Comparison of ENCODE assay signal across 21 mouse cellular contexts in the genomic region with DNA sequence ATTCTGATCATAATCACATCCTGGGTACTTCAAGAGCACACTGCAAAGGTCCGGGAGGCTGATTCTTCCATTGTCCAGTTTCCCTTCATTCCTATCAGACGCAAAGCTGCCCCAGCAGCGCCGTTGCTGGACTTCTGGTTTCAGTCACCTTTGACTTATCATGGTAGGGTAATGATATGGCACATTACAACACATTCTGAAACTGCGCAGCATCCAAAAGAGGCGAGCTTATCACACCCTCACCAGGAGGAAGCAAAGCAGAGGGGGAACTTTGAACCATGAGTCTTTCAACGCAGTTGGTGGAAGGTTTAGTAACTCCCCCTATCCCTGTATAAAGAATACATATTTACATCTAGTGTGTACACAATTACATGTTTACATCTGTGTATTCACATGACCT.
DNase-seq lines count a peak whose midpoint lies in the region; ATAC-seq and TF ChIP-seq lines count a peak whose summit lies in the region.
"Had no signal": no experiment of that assay in that cellular context is flagged by ENCODE, and none has a peak within 500 bp of the region (broad histone marks: within the 10 kb centered on the region; RNA-seq: fewer than 3 reads in every experiment).

No protein-coding gene starts in this region.

- H3K9ac ChIP-seq in heart, embryonic 11.5 days (ENCODE audit: low read depth, low read length) = no peak overlapping the region
- no peak overlapping the region for H3K9ac ChIP-seq in MEL (ENCODE audit: control insufficient read depth, low read depth, low read length, poor library complexity, severe bottlenecking)
- no peak overlapping the region for H3K9ac ChIP-seq in liver, embryonic 11.5 days (ENCODE audit: low read depth, low read length)
- H3K9ac ChIP-seq: forebrain, postnatal 0 days; midbrain, embryonic 15.5 days had no signal

- H3K79me2 ChIP-seq in MEL (ENCODE audit: control insufficient read depth, insufficient read depth, low read length, poor library complexity) (no peaks in the 10 kb centered on the region), myocyte (ENCODE audit: control insufficient read depth, insufficient read depth) (peaks cover 43% of the 10 kb centered on the region)

- H3K4me1 ChIP-seq in heart, embryonic 11.5 days (ENCODE audit: control insufficient read depth, insufficient read depth, low read length) = peaks cover 29% of the 10 kb centered on the region
- peaks cover 0 to 7% of the 10 kb centered on the region in 2 experiments; a peak in 3 of 4 replicates for H3K4me1 ChIP-seq in MEL (ENCODE audit: control insufficient read depth in 1 of 2, insufficient read depth in 2 of 2, low read length in 2 of 2)
- 0 out of 2 replicates have a peak, but pooled peaks cover 2% of the 10 kb centered on the region for H3K4me1 ChIP-seq in liver, embryonic 11.5 days (replicated peaks; ENCODE audit: control insufficient read depth, insufficient read depth, low read length)
- H3K4me1 ChIP-seq: midbrain, embryonic 15.5 days had no signal

- no peak overlapping the region for H3ac ChIP-seq in myocyte (ENCODE audit: control insufficient read depth, insufficient read length)

- no peak overlapping the region for H3K4me3 ChIP-seq in heart, embryonic 11.5 days (ENCODE audit: low read depth, low read length)
- H3K4me3 ChIP-seq in MEL (ENCODE audit: control insufficient read depth in 1 of 2, insufficient read depth in 1 of 2, low read depth in 2 of 2, low read length in 2 of 2) = no peak overlapping the region
- no peak overlapping the region for H3K4me3 ChIP-seq in liver, embryonic 11.5 days (ENCODE audit: low read depth, low read length)
- H3K4me3 ChIP-seq in myocyte = no peak overlapping the region
- H3K4me3 ChIP-seq: hindbrain, embryonic 10.5 days; midbrain, embryonic 15.5 days had no signal

- TF ChIP-seq EP300 in MEL (IDR thresholded peaks at IDR 0.05; ENCODE audit: low read depth in 1 of 2, low read length in 2 of 2) = no peak; a peak in 1 of 4 replicates

- WGBS in heart, embryonic 11.5 days (ENCODE audit: insufficient replicate concordance) = 15% methylated on average over 7 of the region's 7 CpGs
- 37% methylated on average over 7 of the region's 7 CpGs for WGBS in liver, embryonic 11.5 days

- no peak for TF ChIP-seq CTCF in MEL (IDR thresholded peaks at IDR 0.05 in 2 of 3, conservative IDR thresholded peaks at IDR 0.05 in 1 of 3; ENCODE audit: control insufficient read depth in 1 of 3, insufficient read depth in 1 of 3, low read depth in 2 of 3, low read length in 3 of 3, poor library complexity in 1 of 3, severe bottlenecking in 1 of 3)

- H3K27ac ChIP-seq in heart, embryonic 11.5 days (ENCODE audit: low read depth, low read length) = no peak overlapping the region
- H3K27ac ChIP-seq in MEL (ENCODE audit: control insufficient read depth, low read depth, low read length) = no peak overlapping the region
- H3K27ac ChIP-seq in liver, embryonic 11.5 days (ENCODE audit: low read depth, low read length) = no peak overlapping the region
- H3K27ac ChIP-seq: hindbrain, embryonic 10.5 days; macrophage; midbrain, embryonic 15.5 days had no signal

- DNase-seq in heart, adult 11 months = peak; percentile 89
- DNase-seq in MEL (ENCODE audit: low read depth, low spot score) = peak; percentile 11
- no peak for DNase-seq in liver, embryonic 11.5 days (ENCODE audit: low spot score)
- no peak for DNase-seq in right cerebral cortex, adult 18-20 months
- DNase-seq: adrenal gland, postnatal 25 days; cerebellum, adult 9-10 months; embryo, embryonic 11 days; forebrain, postnatal 0 days; gastrocnemius, postnatal 14 days; kidney, postnatal 10 days; layer of hippocampus, adult 9-11 months; lung, adult 18-20 months; right cerebral cortex, postnatal 4 days had no signal

- no peaks in the 10 kb centered on the region for H3K27me3 ChIP-seq in heart, embryonic 11.5 days (ENCODE audit: control insufficient read depth, insufficient read depth, low read length)
- no peaks in the 10 kb centered on the region for H3K27me3 ChIP-seq in MEL (ENCODE audit: control insufficient read depth in 1 of 2, insufficient read depth in 2 of 2, low read length in 2 of 2)
- H3K27me3 ChIP-seq in liver, embryonic 11.5 days (replicated peaks; ENCODE audit: control insufficient read depth, insufficient read depth, low read length) = no peaks in the 10 kb centered on the region
- H3K27me3 ChIP-seq in myocyte (ENCODE audit: control insufficient read depth, insufficient read depth, insufficient read length) = no peaks in the 10 kb centered on the region
- H3K27me3 ChIP-seq: CH12.LX; midbrain, embryonic 15.5 days had no signal

- no peaks in the 10 kb centered on the region for H3K36me3 ChIP-seq in heart, embryonic 11.5 days (ENCODE audit: control insufficient read depth, insufficient read depth, low read length)
- H3K36me3 ChIP-seq in MEL (ENCODE audit: control insufficient read depth in 1 of 2, insufficient read depth in 2 of 2, low read length in 2 of 2) (peaks cover 0 to 3% of the 10 kb centered on the region in 2 experiments; a peak in 2 of 4 replicates), myocyte (ENCODE audit: control insufficient read depth, insufficient read depth) (no peaks in the 10 kb centered on the region)
- no peaks in the 10 kb centered on the region for H3K36me3 ChIP-seq in liver, embryonic 11.5 days (ENCODE audit: control insufficient read depth, insufficient read depth, low read length)
- H3K36me3 ChIP-seq: hindbrain, embryonic 10.5 days; midbrain, embryonic 15.5 days had no signal

- no peak for TF ChIP-seq POLR2A in MEL (IDR thresholded peaks at IDR 0.05; ENCODE audit: control insufficient read depth in 1 of 2, insufficient read depth in 1 of 2, low read depth in 1 of 2, low read length in 2 of 2, poor library complexity in 1 of 2)
- no peak for TF ChIP-seq POLR2A in myocyte (IDR thresholded peaks at IDR 0.05; ENCODE audit: insufficient read length, low read depth)

- 0 out of 2 replicates have a peak, but pooled peaks cover 3% of the 10 kb centered on the region for H3K9me3 ChIP-seq in heart, embryonic 11.5 days (replicated peaks; ENCODE audit: control insufficient read depth, low read length)
- H3K9me3 ChIP-seq in MEL (replicated peaks; ENCODE audit: insufficient read depth, low read length) = no peaks in the 10 kb centered on the region
- no peaks in the 10 kb centered on the region for H3K9me3 ChIP-seq in liver, embryonic 11.5 days (ENCODE audit: control insufficient read depth, low read length)
- H3K9me3 ChIP-seq: hindbrain, embryonic 10.5 days; midbrain, embryonic 15.5 days had no signal

- ATAC-seq in heart, embryonic 11.5 days (replicated peaks; ENCODE audit: insufficient number of reproducible peaks, low FRiP score, low TSS enrichment) = no peak
- peak; percentile 74 for ATAC-seq in liver, embryonic 11.5 days (replicated peaks; ENCODE audit: low FRiP score)
- ATAC-seq in inflammation-experienced regulatory T-cells, adult 6 months = no peak
- ATAC-seq in activated CD4-positive, CD25-positive, alpha-beta regulatory T cell, adult 4 months = no peak
- ATAC-seq: forebrain, postnatal 0 days; midbrain, embryonic 15.5 days had no signal

- H3K4me2 ChIP-seq in heart, embryonic 11.5 days = no peak overlapping the region
- 0 out of 2 replicates have a peak overlapping the region, but pooled peaks have one; percentile 22 for H3K4me2 ChIP-seq in liver, embryonic 11.5 days
- peak overlapping the region; percentile 8 for H3K4me2 ChIP-seq in myocyte (ENCODE audit: low read depth)
- H3K4me2 ChIP-seq: midbrain, embryonic 15.5 days had no signal

- TF ChIP-seq RAD21 in MEL (IDR thresholded peaks at IDR 0.05; ENCODE audit: low read depth, low read length) = no peak

TF ChIP-seq in MEL, 35 proteins besides CTCF, POLR2A, EP300 and RAD21:
- TF ChIP-seq GATA1 (IDR thresholded peaks at IDR 0.05; ENCODE audit: low read depth, low read length) = 0 out of 2 replicates have a peak, but pooled peaks have one; percentile 29
- no peak for TF ChIP-seq CHD1 (IDR thresholded peaks at IDR 0.05; ENCODE audit: low read depth, low read length)
- no peak for TF ChIP-seq POLR2AphosphoS5 (IDR thresholded peaks at IDR 0.05; ENCODE audit: borderline replicate concordance, low read depth, low read length)
- TF ChIP-seq ZNF384 (IDR thresholded peaks at IDR 0.05; ENCODE audit: low read depth, low read length) = no peak
- TF ChIP-seq USF2 (IDR thresholded peaks at IDR 0.05; ENCODE audit: borderline replicate concordance in 1 of 2, insufficient read depth in 1 of 2, low read depth in 1 of 2, low read length in 2 of 2) = no peak
TF ChIP-seq in MEL: peak in this region for 1.

TF ChIP-seq in myocyte, 11 proteins besides CTCF, POLR2A, EP300 and RAD21:
- no peak for TF ChIP-seq TCF3 (IDR thresholded peaks at IDR 0.05; ENCODE audit: insufficient read length, low read depth)
- TF ChIP-seq MYOG (IDR thresholded peaks at IDR 0.05; ENCODE audit: control insufficient read depth in 1 of 3, insufficient read depth in 1 of 3, insufficient read length in 2 of 3, low read depth in 2 of 3) = no peak
- TF ChIP-seq USF1 (IDR thresholded peaks at IDR 0.05; ENCODE audit: low read depth) = no peak
- no peak for TF ChIP-seq CEBPB (IDR thresholded peaks at IDR 0.05; ENCODE audit: insufficient read depth, poor library complexity, severe bottlenecking)
TF ChIP-seq in myocyte: peak in this region for 0.

Comparison
In these comparisons a context has a peak if more than half of its experiments do, and no peak if none do; other contexts are left out.
1. DNase-seq: peak in heart, adult 11 months (single experiment) and MEL (single experiment); none in liver, embryonic 11.5 days (single experiment) and right cerebral cortex, adult 18-20 months (single experiment).